ENCODE assay signal across 10 mouse cellular contexts in genomic region chr5:109596647-109597046, GRCm38 (mm10). TPM values are rescaled to one million over a fixed set of nuclear protein-coding genes. Genes with fewer than 3 reads are reported as not detected.
A peak's percentile ranks its signal among the peaks of the same experiment; 100 is the strongest.
DNase-seq lines count a peak whose midpoint lies in the region; ATAC-seq and TF ChIP-seq lines count a peak whose summit lies in the region.
"Had no signal": no experiment of that assay in that cellular context is flagged by ENCODE, and none has a peak within 500 bp of the region (broad histone marks: within the 10 kb centered on the region; RNA-seq: fewer than 3 reads in every experiment).

No protein-coding gene starts in this region.

- H3K36me3 ChIP-seq in stomach, postnatal 0 days (ENCODE audit: control insufficient read depth, insufficient read depth, low read length) = no peaks in the 10 kb centered on the region
- no peaks in the 10 kb centered on the region for H3K36me3 ChIP-seq in hindbrain, embryonic 12.5 days
- H3K36me3 ChIP-seq: limb, embryonic 12.5 days had no signal

- no peak overlapping the region for H3K4me2 ChIP-seq in stomach, postnatal 0 days (replicated peaks; ENCODE audit: low read depth)
- H3K4me2 ChIP-seq in hindbrain, embryonic 12.5 days (replicated peaks) = no peak overlapping the region
- H3K4me2 ChIP-seq: limb, embryonic 12.5 days had no signal

- DNase-seq in lung, adult 2 months = peak; percentile 9
- DNase-seq in lung, postnatal 25 days (ENCODE audit: low spot score) = no peak
- peak; percentile 17 for DNase-seq in MN1 (ENCODE audit: low spot score)
- DNase-seq in stomach, postnatal 0 days (ENCODE audit: low spot score) = no peak
- DNase-seq in layer of hippocampus, postnatal 14 days (ENCODE audit: low spot score in 2 of 2) = no peak
- no peak for DNase-seq in right cerebral cortex, adult 18-20 months

- ATAC-seq in stomach, postnatal 0 days (ENCODE audit: low FRiP score, low TSS enrichment) = no peak
- ATAC-seq in hindbrain, embryonic 12.5 days (ENCODE audit: low FRiP score) = no peak
- ATAC-seq: forebrain, embryonic 14.5 days had no signal

- no peaks in the 10 kb centered on the region for H3K9me3 ChIP-seq in stomach, postnatal 0 days (ENCODE audit: control insufficient read depth, low read length)
- H3K9me3 ChIP-seq in hindbrain, embryonic 12.5 days (replicated peaks) = peaks cover 36% of the 10 kb centered on the region

- H3K27ac ChIP-seq in embryonic fibroblast, embryonic 13.5 days (ENCODE audit: insufficient read depth, low read length) = no peak overlapping the region
- H3K27ac ChIP-seq in stomach, postnatal 0 days (replicated peaks) = no peak overlapping the region
- no peak overlapping the region for H3K27ac ChIP-seq in hindbrain, embryonic 12.5 days
- H3K27ac ChIP-seq: limb, embryonic 12.5 days had no signal

- no peaks in the 10 kb centered on the region for H3K4me1 ChIP-seq in lung, adult 2 months (ENCODE audit: control insufficient read depth, insufficient read depth, low read length)
- no peaks in the 10 kb centered on the region for H3K4me1 ChIP-seq in embryonic fibroblast, embryonic 13.5 days (ENCODE audit: control insufficient read depth, insufficient read depth, low read length)
- no peaks in the 10 kb centered on the region for H3K4me1 ChIP-seq in stomach, postnatal 0 days (replicated peaks; ENCODE audit: control insufficient read depth, insufficient read depth)
- H3K4me1 ChIP-seq in hindbrain, embryonic 12.5 days = no peaks in the 10 kb centered on the region
- H3K4me1 ChIP-seq: limb, embryonic 12.5 days had no signal

- H3K27me3 ChIP-seq in stomach, postnatal 0 days (ENCODE audit: control insufficient read depth, insufficient read depth, low read length) = no peaks in the 10 kb centered on the region
- no peaks in the 10 kb centered on the region for H3K27me3 ChIP-seq in hindbrain, embryonic 12.5 days
- H3K27me3 ChIP-seq: limb, embryonic 12.5 days had no signal

- no peak overlapping the region for H3K9ac ChIP-seq in stomach, postnatal 0 days (ENCODE audit: low read length)
- H3K9ac ChIP-seq in hindbrain, embryonic 12.5 days = no peak overlapping the region
- H3K9ac ChIP-seq: limb, embryonic 12.5 days had no signal

- no peak overlapping the region for H3K4me3 ChIP-seq in lung, adult 2 months (replicated peaks; ENCODE audit: extremely low read depth, low read depth, low read length)
- no peak overlapping the region for H3K4me3 ChIP-seq in embryonic fibroblast, embryonic 13.5 days (ENCODE audit: insufficient read depth, low read length)
- no peak overlapping the region for H3K4me3 ChIP-seq in stomach, postnatal 0 days (ENCODE audit: low read depth, low read length)
- H3K4me3 ChIP-seq in hindbrain, embryonic 12.5 days = no peak overlapping the region
- H3K4me3 ChIP-seq: limb, embryonic 12.5 days had no signal

- TF ChIP-seq CTCF in lung, adult 2 months (IDR thresholded peaks at IDR 0.05; ENCODE audit: insufficient read depth, low read length) = peak; percentile 89
- TF ChIP-seq CTCF in embryonic fibroblast, embryonic 13.5 days (IDR thresholded peaks at IDR 0.05; ENCODE audit: borderline replicate concordance, insufficient read depth, low read length) = peak; percentile 42; the same call in 1 of the 2 replicates
- peak; percentile 70 for TF ChIP-seq CTCF in stomach, postnatal 0 days (IDR thresholded peaks at IDR 0.05; ENCODE audit: low read depth)

- no peak for TF ChIP-seq POLR2A in lung, adult 2 months (IDR thresholded peaks at IDR 0.05; ENCODE audit: borderline replicate concordance, extremely low read depth, low read depth, low read length)
- no peak for TF ChIP-seq POLR2A in embryonic fibroblast, embryonic 13.5 days (IDR thresholded peaks at IDR 0.05; ENCODE audit: low read depth, low read length)

- TF ChIP-seq EP300 in stomach, postnatal 0 days (optimal IDR thresholded peaks at IDR 0.05) = no peak

- WGBS in lung, adult 2 months = 37% methylated on average over 5 of the region's 5 CpGs
- 32% methylated on average over 5 of the region's 5 CpGs for WGBS in stomach, postnatal 0 days
- WGBS in hindbrain, embryonic 12.5 days = 52% methylated on average over 5 of the region's 5 CpGs

RNA-seq across cellular contexts. Expression of gene Crlf2, which starts 37.9 kb away (rescaled TPM):
- polyA plus RNA-seq in lung, adult 2 months (2012; rRNA removed) = 33.0 and 70.2 TPM in 2 replicates
- 16.2 and 16.7 TPM in 2 replicates for polyA plus RNA-seq in embryonic fibroblast, embryonic 13.5 days (2011; ENCODE audit: insufficient read length, low read depth, missing spikeins)
- polyA plus RNA-seq in stomach, postnatal 0 days (2015; fragmentation: Nextera tagmentation; extraction: Ambion mirVana) = 8.7 and 9.9 TPM in 2 replicates
- 8.8 and 9.0 TPM in 2 replicates for polyA plus RNA-seq in hindbrain, embryonic 12.5 days (2016; fragmentation: Nextera tagmentation; extraction: Ambion mirVana)
- 10 to 100 TPM; 31.3 to 31.8 TPM for total RNA-seq in layer of hippocampus, postnatal 14 days (2021)

Comparison
In these comparisons a context has a peak if more than half of its experiments do, and no peak if none do; other contexts are left out.
1. DNase-seq: peak in lung, adult 2 months (single experiment) and MN1 (single experiment); none in lung, postnatal 25 days (single experiment), stomach, postnatal 0 days (single experiment), layer of hippocampus, postnatal 14 days (0 of 2) and right cerebral cortex, adult 18-20 months (single experiment).
2. Peak in every context shown above with its lines, with median percentiles within 50 percentile points of each other: CTCF ChIP-seq.